Mouse (Mus musculus) midbrain, embryonic 12.5 days (tissue): Measurements from ENCODE around the gene Popdc3. TPM values are rescaled to one million over a fixed set of nuclear protein-coding genes. Genes with fewer than 3 reads are reported as not detected.
"Not testable (repeated sequence)": the region's sequence is repeated elsewhere in the genome, so short reads cannot be mapped to it uniquely, and the experiment has no call there.

ENCODE experiments used
- ATAC-seq: fragments of 200-750 bp; cut with Nextera tagmentation; 2 replicates; pipeline ENCODE4 v1.8.0; 2017; ENCODE audit warnings: low read depth, moderate TSS enrichment, moderate library complexity; ENCODE audit not compliant: low FRiP score
- H3K27ac ChIP-seq: fragments of 300-500 bp; sonication (generic); replicated peaks from 2 replicates; pipeline ENCODE4 v1.5.1; 2016; ENCODE audit warnings: mild to moderate bottlenecking
- H3K27me3 ChIP-seq: fragments of 300-500 bp; sonication (generic); 2 replicates; pipeline ENCODE4 v1.6.1; 2016; ENCODE audit warnings: mild to moderate bottlenecking
- H3K36me3 ChIP-seq: fragments of 300-500 bp; sonication (generic); 2 replicates; pipeline ENCODE4 v1.6.1; 2016
- H3K4me1 ChIP-seq: fragments of 300-500 bp; sonication (generic); 2 replicates; pipeline ENCODE4 v1.6.1; 2016
- H3K4me2 ChIP-seq: fragments of 300-500 bp; sonication (generic); replicated peaks from 2 replicates; pipeline ENCODE4 v1.6.1; 2016; ENCODE audit warnings: mild to moderate bottlenecking, moderate library complexity
- H3K4me3 ChIP-seq: fragments of 300-500 bp; sonication (generic); 2 replicates; pipeline ENCODE4 v1.5.1; 2016; ENCODE audit warnings: mild to moderate bottlenecking
- H3K9ac ChIP-seq: fragments of 300-500 bp; sonication (generic); replicated peaks from 2 replicates; pipeline ENCODE4 v1.6.1; 2016; ENCODE audit warnings: mild to moderate bottlenecking, moderate library complexity
- H3K9me3 ChIP-seq: fragments of 300-500 bp; sonication (generic); 2 replicates; pipeline ENCODE4 v1.6.1; 2016; ENCODE audit warnings: mild to moderate bottlenecking
- WGBS: fragments of 180-500 bp; shearing (Covaris S2); methylation state at CpG from one replicate; pipeline ENCODE4 v1.1.7; 2016; 5-methylcytosine and 5-hydroxymethylcytosine counted together
- polyA plus RNA-seq: library from polyadenylated mRNA; unstranded; fragments of >200 nt; fragmentation: Nextera tagmentation; extraction: Ambion mirVana; gene quantifications from 2 replicates; pipeline ENCODE4 v1.2.1, GENCODE M21; 2016

Gene Popdc3
- polyA plus RNA-seq, 1 experiment from 2014 or later: not detected

DNA sequence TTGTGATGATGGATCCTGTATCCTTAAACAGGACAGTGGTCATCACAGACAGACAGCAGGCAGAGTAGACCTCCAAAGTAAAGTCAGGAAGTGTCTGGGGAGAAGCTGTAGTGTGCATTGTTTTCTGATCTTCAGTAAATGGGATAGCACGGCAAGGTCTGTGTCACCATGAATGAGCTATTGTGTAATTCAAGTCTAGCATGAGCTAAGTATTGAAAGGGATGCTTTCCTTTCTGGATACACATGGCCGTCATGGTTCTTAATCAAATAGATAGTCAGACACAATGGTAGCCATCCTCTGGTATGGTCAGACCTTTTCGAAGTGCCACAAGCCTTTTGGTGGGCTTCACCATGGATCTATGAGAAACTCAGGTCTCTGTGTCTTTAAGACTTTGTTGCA is 142.4 kb downstream of the Popdc3 start:
- Histone ChIP-seq H3K9ac (no peak overlapping the region), H3K27me3 (no peaks in the 10 kb centered on the region), H3K27ac (no peak overlapping the region), H3K4me3 (no peak overlapping the region), H3K36me3 (no peaks in the 10 kb centered on the region), H3K9me3 (no peaks in the 10 kb centered on the region), H3K4me1 (no peaks in the 10 kb centered on the region; the same call in 1 of the 2 replicates), H3K4me2 (no peak overlapping the region)
- no peak for ATAC-seq
- 43% methylated on average over 3 of the region's 3 CpGs for WGBS

DNA sequence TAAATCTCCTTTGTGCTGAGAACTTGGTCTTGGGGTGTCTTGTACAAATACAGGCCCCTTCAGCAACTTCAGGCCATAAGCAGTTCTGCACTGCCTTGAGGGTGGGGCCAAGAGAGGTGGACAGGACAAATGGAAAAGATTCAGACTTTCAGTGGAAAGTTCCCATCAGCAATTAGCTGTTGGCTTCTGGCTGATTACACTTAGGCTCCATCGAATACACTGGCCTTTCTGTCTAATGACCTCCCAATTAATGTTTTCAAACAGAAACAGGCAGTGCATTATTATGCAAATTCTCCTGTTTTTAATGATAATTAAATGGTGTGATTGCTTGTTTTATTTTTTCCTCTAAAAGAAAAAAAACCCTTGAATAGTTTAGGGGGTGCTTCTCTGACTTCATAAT is 146.3 kb downstream of the Popdc3 start:
- Histone ChIP-seq H3K4me2 (no peak overlapping the region), H3K9me3 (no peaks in the 10 kb centered on the region), H3K27ac (no peak overlapping the region), H3K4me1 (no peaks in the 10 kb centered on the region; the same call in 1 of the 2 replicates), H3K27me3 (no peaks in the 10 kb centered on the region), H3K9ac (no peak overlapping the region), H3K4me3 (no peak overlapping the region), H3K36me3 (no peaks in the 10 kb centered on the region)
- ATAC-seq: no peak
- 59% methylated on average over 1 of the region's 1 CpGs for WGBS

DNA sequence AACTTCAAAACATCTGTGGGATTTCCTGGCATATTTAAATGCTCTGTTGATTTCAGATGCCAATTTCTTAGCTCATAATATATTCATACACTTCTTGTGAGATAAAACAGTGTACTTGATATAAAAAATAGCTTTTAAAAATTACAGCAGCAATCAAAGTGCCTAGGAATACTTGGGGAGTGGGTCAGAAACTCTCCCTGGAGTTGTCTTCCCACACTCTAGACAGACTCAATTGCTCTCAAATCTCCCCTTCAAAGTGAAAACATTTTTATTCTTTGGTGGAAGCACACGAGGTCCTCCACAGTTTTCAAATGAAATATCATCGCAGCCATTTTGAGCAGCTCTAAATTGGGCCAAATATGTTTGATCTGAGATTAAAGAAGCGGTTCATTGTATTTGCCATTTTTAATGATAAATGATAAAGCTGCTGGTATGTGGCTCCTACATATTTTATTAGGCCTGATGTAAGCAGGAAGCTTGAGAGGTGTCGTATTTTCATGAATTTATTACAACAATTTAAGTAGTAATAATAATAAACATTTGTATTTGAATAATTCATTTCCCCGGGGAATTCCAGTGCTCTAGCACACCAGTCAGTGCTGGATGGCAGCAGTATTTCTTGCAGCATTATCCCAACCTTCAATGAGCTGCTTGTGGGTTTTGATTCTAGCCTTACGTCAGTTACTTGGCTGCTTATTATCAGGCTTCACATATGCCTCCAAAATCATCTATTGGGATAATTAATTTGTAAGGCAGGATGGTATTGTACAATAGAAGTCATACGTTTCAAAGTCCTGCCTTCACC is 150.5 kb downstream of the Popdc3 start:
- Histone ChIP-seq H3K9me3 (no peaks in the 10 kb centered on the region), H3K27ac (no peak overlapping the region), H3K36me3 (no peaks in the 10 kb centered on the region), H3K27me3 (no peaks in the 10 kb centered on the region; the same call in 1 of the 2 replicates), H3K4me1 (no peaks in the 10 kb centered on the region; the same call in 1 of the 2 replicates), H3K4me3 (no peak overlapping the region), H3K9ac (no peak overlapping the region), H3K4me2 (no peak overlapping the region)
- 0 out of 2 replicates have a peak, but pooled peaks have one; percentile 38 for ATAC-seq
- WGBS: 74% methylated on average over 7 of the region's 7 CpGs

DNA sequence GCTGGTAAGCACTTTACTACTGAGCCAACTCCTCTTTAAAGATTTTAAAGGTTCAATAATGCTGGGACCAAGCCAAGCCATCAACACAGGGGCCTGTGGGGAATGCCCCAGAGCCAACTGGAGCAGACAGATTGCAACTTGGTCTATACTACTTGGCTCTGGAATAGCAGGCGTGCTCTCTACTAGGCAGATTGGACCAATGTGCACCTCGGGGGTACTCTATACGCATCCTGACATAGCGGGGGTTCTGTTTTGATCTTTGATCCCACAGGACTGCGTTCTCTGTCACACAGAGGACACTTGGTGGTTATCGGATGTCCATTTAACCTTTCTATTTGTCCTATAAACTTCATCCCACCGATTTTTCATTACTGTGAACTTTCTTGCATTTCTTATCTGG is 157.0 kb downstream of the Popdc3 start:
- 0 out of 2 replicates have a peak, but pooled peaks have one; percentile 2 for ATAC-seq
- H3K36me3 ChIP-seq: no peaks in the 10 kb centered on the region
- no peak overlapping the region for H3K9ac ChIP-seq
- peak overlapping the region; percentile 72 for H3K4me3 ChIP-seq
- H3K4me2 ChIP-seq: peak overlapping the region; percentile 91
- no peak overlapping the region for H3K27ac ChIP-seq
- peaks cover 22% of the 10 kb centered on the region for H3K27me3 ChIP-seq
- no peaks in the 10 kb centered on the region for H3K9me3 ChIP-seq
- H3K4me1 ChIP-seq: 0 out of 2 replicates have a peak, but pooled peaks cover 3% of the 10 kb centered on the region
- 24% methylated on average over 7 of the region's 7 CpGs for WGBS

DNA sequence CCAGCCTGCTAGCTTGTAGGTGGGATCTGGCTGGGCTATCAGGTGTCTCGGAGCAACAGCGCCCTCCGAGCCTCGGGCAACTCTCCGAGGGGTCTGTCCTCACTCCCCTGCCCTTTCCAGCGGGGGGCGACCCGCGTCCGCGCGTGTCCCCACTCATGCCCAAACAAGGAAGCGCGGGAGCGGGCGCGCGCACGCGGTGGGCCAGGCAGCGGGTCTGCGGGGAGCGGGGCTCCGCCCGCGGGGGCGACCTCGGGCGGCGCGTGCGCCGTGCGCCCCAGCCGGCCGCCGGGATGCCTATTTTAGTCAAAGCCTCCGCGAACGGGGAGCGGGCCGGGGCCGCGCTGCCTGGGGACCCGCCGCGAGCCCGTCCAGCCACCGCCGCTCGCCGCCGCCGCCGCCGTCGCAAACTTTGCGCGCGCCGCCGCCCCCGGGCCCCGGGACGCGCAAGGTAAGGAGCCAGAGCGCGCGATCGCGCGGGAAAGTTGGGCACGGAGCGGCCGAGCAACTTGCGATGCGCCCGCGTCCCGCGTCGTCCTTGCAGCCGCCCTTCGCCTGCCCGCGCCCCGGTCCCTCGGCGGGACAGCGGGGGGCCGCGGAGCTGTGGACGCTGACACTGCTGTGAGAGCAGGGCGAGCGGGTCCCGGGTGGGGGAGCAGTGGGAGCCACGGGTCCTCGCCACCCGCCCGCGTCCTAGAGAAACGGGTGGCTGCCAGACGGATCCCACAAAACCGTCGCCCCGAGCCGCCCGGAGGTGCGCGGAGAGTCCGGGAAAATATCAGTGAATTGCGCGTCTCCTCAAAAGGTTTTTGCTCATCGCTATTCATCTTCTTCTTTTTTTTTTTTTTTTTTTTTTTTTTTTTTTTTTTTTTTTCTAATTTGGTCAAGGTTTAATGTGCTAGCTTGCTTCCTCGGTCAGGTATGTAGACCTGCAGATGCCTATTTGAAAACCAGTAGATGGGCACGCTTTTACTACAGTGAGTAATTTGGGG is 157.8 kb downstream of the Popdc3 start, which contains the start of gene Bves:
Gene Bves (plus strand): TSS at position 339 of the 989 bp plus-strand sequence.
- 1% methylated on average over 93 of the region's 116 CpGs for WGBS
- Histone ChIP-seq H3K9me3 (no peaks in the 10 kb centered on the region), H3K4me3 (peak within 1 kb of the TSS; percentile 72), H3K27me3 (peaks cover 22% of the 10 kb centered on the region), H3K4me2 (peak within 1 kb of the TSS; percentile 91), H3K27ac (no peak within 1 kb of the TSS), H3K4me1 (0 out of 2 replicates have a peak, but pooled peaks cover 3% of the 10 kb centered on the region), H3K36me3 (no peaks in the 10 kb centered on the region), H3K9ac (peak within 1 kb of the TSS; percentile 69)
- peak; percentile 85 for ATAC-seq

DNA sequence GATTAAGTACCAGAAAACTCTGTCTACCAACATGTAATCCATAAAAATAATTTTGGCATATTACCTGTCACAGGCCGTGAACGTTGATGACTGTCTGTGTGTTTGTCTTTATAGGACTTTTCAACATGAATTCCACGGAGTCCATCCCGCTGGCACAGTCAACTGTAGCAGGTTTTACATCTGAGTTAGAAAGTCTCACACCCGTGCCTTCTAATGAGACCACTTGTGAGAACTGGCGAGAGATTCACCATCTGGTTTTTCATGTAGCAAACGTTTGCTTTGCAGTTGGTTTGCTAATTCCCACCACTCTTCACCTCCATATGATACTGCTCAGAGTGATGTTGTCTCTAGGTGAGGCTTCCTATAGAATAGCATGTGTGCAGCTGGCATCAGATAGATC is 161.2 kb downstream of the Popdc3 start:
- peaks cover 21% of the 10 kb centered on the region for H3K27me3 ChIP-seq
- 81% methylated on average over 7 of the region's 7 CpGs for WGBS

DNA sequence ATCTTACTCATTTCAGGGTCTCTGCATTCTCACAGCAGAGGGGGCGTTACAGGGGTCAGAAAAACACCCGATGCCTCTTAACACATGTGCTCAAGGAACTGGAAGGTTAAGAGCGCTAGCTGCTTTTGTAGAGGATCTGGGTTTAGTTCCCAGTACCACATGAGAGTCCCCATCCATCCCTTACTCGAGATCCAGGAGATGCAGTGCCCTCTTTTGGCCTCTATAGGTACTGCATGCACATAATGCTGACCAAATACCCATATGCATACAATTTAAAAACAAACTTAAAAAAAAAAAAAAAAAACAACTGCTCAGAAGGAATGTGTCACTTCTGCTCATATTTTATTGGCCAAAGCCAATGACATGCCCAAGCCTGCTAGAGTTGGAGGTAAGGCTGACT is 166.5 kb downstream of the Popdc3 start:
- Histone ChIP-seq H3K27me3 (no peaks in the 10 kb centered on the region), H3K4me1 (no peaks in the 10 kb centered on the region), H3K4me3 (no peak overlapping the region), H3K9me3 (no peaks in the 10 kb centered on the region), H3K9ac (no peak overlapping the region), H3K27ac (no peak overlapping the region), H3K36me3 (no peaks in the 10 kb centered on the region), H3K4me2 (no peak overlapping the region)
- 85% methylated on average over 4 of the region's 4 CpGs for WGBS
- no peak for ATAC-seq

More for the DNA sequence above, 161.2 kb downstream of the Popdc3 start:
- Histone ChIP-seq H3K9ac (no peak overlapping the region), H3K27ac (no peak overlapping the region), H3K9me3 (no peaks in the 10 kb centered on the region), H3K4me3 (no peak overlapping the region), H3K36me3 (no peaks in the 10 kb centered on the region), H3K4me2 (no peak overlapping the region), H3K4me1 (0 out of 2 replicates have a peak, but pooled peaks cover 3% of the 10 kb centered on the region)
- no peak for ATAC-seq

DNA sequence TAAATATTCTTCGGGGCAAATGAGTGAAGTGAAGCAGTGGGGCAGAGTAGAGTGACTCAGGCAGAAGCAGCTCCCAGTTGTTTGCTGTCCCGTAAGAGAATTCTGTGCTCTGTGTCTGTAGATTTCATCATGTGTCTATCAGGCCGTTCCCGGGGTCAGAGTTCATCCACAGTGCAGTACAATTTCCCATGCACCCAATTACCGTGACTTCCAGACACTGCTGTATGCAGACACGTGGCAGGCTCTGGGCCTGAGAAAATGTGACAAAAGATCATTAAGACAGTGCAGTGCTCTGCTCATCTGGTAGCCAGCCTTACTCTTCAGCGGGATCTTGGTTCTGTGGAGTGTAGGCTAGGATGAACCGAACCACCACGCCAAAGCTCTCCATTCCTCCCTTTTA is 167.3 kb downstream of the Popdc3 start:
- H3K27ac ChIP-seq: no peak overlapping the region
- ATAC-seq: no peak

DNA sequence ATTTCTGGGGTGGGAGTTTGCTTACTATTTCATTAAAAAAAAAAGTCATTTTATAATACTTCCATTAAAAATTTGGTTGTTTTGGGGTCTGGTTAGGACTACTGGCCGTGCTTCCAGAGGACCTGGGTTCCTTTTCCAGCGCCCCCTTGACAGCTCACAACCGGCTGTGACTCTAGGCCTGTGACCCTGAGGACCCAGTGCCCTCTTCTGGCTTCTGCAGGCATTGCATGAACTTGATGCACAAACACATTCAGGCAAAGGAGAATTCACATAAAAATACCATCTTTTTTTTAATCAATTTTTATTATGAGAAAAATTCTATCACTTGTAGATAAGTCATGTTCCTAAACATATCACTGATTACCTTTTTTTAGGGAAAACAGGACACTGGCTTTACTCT is 170.2 kb downstream of the Popdc3 start:
- not testable (repeated sequence) for H3K36me3 ChIP-seq, H3K27ac ChIP-seq, H3K9ac ChIP-seq, ATAC-seq, H3K4me1 ChIP-seq, H3K4me3 ChIP-seq, H3K4me2 ChIP-seq, H3K27me3 ChIP-seq, H3K9me3 ChIP-seq
- 92% methylated on average over 3 of the region's 3 CpGs for WGBS

More for the DNA sequence above, 167.3 kb downstream of the Popdc3 start:
- H3K27me3 ChIP-seq: no peaks in the 10 kb centered on the region
- H3K9me3 ChIP-seq: no peaks in the 10 kb centered on the region
- 86% methylated on average over 9 of the region's 9 CpGs for WGBS
- no peaks in the 10 kb centered on the region for H3K36me3 ChIP-seq
- H3K4me3 ChIP-seq: no peak overlapping the region
- H3K4me1 ChIP-seq: no peaks in the 10 kb centered on the region
- no peak overlapping the region for H3K4me2 ChIP-seq
- H3K9ac ChIP-seq: no peak overlapping the region

DNA sequence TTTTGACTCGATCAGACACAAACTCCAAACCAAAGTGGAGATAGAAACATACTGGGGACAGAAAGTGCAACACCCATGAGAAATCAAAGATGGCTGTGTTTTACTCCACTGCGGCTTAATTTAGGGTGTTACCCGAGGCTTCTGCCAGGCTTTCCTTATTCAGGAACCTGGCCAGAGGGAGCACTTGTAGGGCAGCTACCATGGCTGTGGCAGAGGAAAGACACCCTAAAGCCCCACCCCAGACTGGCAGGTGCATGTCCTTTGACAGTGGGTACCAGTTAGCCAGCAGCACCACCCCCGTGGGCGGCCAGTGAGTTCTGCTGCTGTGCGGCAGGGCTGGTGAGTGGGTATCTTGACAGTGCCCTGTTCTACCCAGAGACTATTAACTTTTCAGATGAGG is 178.2 kb downstream of the Popdc3 start:
- no peak overlapping the region for H3K27ac ChIP-seq
- WGBS: 94% methylated on average over 6 of the region's 6 CpGs
- H3K4me1 ChIP-seq: no peaks in the 10 kb centered on the region
- no peak overlapping the region for H3K4me3 ChIP-seq
- no peaks in the 10 kb centered on the region for H3K27me3 ChIP-seq
- H3K36me3 ChIP-seq: no peaks in the 10 kb centered on the region
- no peak overlapping the region for H3K4me2 ChIP-seq
- ATAC-seq: no peak
- no peak overlapping the region for H3K9ac ChIP-seq
- no peaks in the 10 kb centered on the region for H3K9me3 ChIP-seq

DNA sequence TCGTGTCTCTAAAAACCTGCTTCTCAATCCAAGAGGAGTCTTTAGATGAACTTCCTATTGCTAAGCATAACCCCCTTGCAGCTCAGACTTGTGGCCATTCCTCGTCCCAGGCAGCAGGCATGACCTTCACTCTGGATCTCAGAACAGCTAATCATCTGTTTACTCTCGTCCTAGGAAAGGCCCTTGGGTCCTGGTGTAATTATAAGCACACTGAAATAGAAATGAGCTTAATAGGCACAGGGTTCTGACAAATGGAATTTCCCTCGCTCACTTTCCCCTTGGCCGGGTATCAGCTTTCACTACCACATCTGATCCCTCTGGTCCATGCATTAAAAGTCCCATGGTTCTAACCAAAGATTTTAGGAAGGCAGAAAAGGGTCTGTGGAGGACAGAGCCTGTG is 185.5 kb downstream of the Popdc3 start:
- H3K4me2 ChIP-seq: no peak overlapping the region
- WGBS: 66% methylated on average over 5 of the region's 5 CpGs
- H3K9me3 ChIP-seq: no peaks in the 10 kb centered on the region
- no peak overlapping the region for H3K27ac ChIP-seq
- no peaks in the 10 kb centered on the region for H3K27me3 ChIP-seq
- H3K9ac ChIP-seq: no peak overlapping the region
- no peaks in the 10 kb centered on the region for H3K36me3 ChIP-seq
- ATAC-seq: no peak
- H3K4me1 ChIP-seq: 0 out of 2 replicates have a peak, but pooled peaks cover 4% of the 10 kb centered on the region
- no peak overlapping the region for H3K4me3 ChIP-seq
